Mouse (Mus musculus) midbrain, postnatal 0 days (tissue): ENCODE results near the gene Tubgcp6. TPM values are rescaled to one million over a fixed set of nuclear protein-coding genes. Genes with fewer than 3 reads are reported as not detected.

Experiments used
- ATAC-seq: fragments of 200-750 bp; cut with Nextera tagmentation; 2 replicates; pipeline ENCODE4 v1.8.0; 2017; ENCODE audit warnings: moderate number of reproducible peaks, mild to moderate bottlenecking, moderate TSS enrichment, moderate library complexity; ENCODE audit not compliant: low FRiP score
- DNase-seq: peaks from one replicate; pipeline ENCODE4 v3.0.0-alpha.2; 2015; ENCODE audit warnings: low spot score
- H3K27ac ChIP-seq: fragments of 300-500 bp; sonication (generic); 2 replicates; pipeline ENCODE4 v1.5.1; 2014; ENCODE audit warnings: low read depth, mild to moderate bottlenecking, low read length, mixed read lengths
- H3K27me3 ChIP-seq: fragments of 300-500 bp; sonication (generic); 2 replicates; pipeline ENCODE4 v1.6.1; 2014; ENCODE audit warnings: low read length, control low read depth, mixed read lengths; ENCODE audit not compliant: insufficient read depth
- H3K36me3 ChIP-seq: fragments of 300-500 bp; sonication (generic); 2 replicates; pipeline ENCODE4 v1.6.1; 2014; ENCODE audit warnings: low read length, control low read depth, mixed read lengths; ENCODE audit not compliant: insufficient read depth
- H3K4me1 ChIP-seq: fragments of 300-500 bp; sonication (generic); 2 replicates; pipeline ENCODE4 v1.6.1; 2014; ENCODE audit warnings: mild to moderate bottlenecking, control low read depth, antibody characterized with exemption, low read length, mixed read lengths; ENCODE audit not compliant: insufficient read depth
- H3K4me2 ChIP-seq: fragments of 300-500 bp; sonication (generic); 2 replicates; pipeline ENCODE4 v1.6.1; 2014; ENCODE audit warnings: low read depth, mild to moderate bottlenecking, low read length, mixed read lengths; ENCODE audit not compliant: poor library complexity, severe bottlenecking
- H3K4me3 ChIP-seq: fragments of 300-500 bp; sonication (generic); 2 replicates; pipeline ENCODE4 v1.5.1; 2014; ENCODE audit warnings: low read depth, mild to moderate bottlenecking, low read length, moderate library complexity
- H3K9ac ChIP-seq: fragments of 300-500 bp; sonication (generic); replicated peaks from 2 replicates; pipeline ENCODE4 v1.6.1; 2014; ENCODE audit warnings: mild to moderate bottlenecking, low read length, moderate library complexity, mixed read lengths; ENCODE audit not compliant: poor library complexity, severe bottlenecking
- H3K9me3 ChIP-seq: fragments of 300-500 bp; sonication (generic); 2 replicates; pipeline ENCODE4 v1.6.1; 2016; ENCODE audit warnings: low read length, control low read depth
- CTCF ChIP-seq: IDR thresholded peaks from 2 replicates; pipeline ENCODE4 v1.5.1; 2016; ENCODE audit warnings: antibody characterized with exemption, mild to moderate bottlenecking
- WGBS: fragments of 180-500 bp; shearing (Covaris S2); extraction: QIAGEN DNeasy Blood & Tissue Kit; methylation state at CpG from one replicate; pipeline ENCODE4 v1.1.7; 2014; 5-methylcytosine and 5-hydroxymethylcytosine counted together
- polyA plus RNA-seq: library from polyadenylated mRNA; unstranded; fragments of >200 nt; fragmentation: Nextera tagmentation; extraction: Ambion mirVana; gene quantifications from 2 replicates; pipeline ENCODE4 v1.2.1, GENCODE M21; 2015
- total RNA-seq: library from RNA; depleted of rRNA; stranded (reverse); fragments of >200 nt; gene quantifications from 2 replicates; pipeline ENCODE4 v1.2.3, GENCODE M21; 2014

Gene Tubgcp6
- total and polyA plus RNA-seq, 2 experiments from 2014 or later: 11.0 to 46.1 TPM

DNA sequence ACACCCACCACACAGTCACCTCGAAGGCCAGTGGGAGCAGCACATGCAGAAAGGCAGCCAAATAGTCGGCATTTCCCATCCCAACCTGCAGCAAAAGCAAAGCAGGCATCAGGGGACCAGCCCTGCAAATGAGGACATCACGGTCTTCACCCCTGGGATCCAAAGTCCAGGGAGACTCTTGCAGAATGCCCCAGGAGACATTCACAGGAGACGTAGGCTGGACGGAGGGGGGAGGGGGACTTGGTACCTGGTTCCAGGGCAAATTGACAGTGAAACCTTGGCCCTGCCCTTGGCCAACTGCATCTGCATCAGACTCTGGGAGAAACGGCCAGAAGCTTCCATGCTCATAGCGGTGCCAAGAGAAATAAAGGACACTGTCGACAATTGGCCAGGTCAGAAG is 3.7 kb upstream of the Tubgcp6 start:
- peaks cover 15% of the 10 kb centered on the region for H3K4me1 ChIP-seq
- DNase-seq (no peak), ATAC-seq (no peak)
- no peak for TF ChIP-seq CTCF
- no peaks in the 10 kb centered on the region for H3K9me3 ChIP-seq
- no peaks in the 10 kb centered on the region for H3K27me3 ChIP-seq
- no peak overlapping the region for H3K4me2 ChIP-seq
- H3K27ac ChIP-seq: no peak overlapping the region
- 88% methylated on average over 8 of the region's 8 CpGs for WGBS
- H3K36me3 ChIP-seq: no peaks in the 10 kb centered on the region
- no peak overlapping the region for H3K4me3 ChIP-seq
- H3K9ac ChIP-seq: no peak overlapping the region

DNA sequence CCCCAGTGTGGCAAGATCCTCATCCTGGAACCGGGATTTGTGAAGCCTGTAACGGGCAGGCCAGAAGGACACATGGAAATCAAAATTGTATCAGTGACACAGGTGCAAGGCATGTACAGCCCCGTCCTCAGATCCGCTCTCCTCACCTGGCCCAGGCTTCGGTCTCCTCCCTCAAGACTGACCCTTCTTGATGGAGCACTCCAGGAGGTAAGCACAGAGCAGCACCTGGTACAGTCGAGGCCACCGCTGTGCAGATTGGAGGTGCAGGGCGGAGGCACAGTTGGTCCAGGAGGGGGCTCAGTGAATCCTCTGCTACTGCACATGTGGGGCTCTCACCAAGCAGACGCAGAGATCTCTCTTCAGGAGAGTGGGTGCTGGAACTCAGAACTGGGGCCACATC is 2.4 kb upstream of the Tubgcp6 start:
- TF ChIP-seq CTCF: no peak
- no peak overlapping the region for H3K4me3 ChIP-seq
- DNase-seq (no peak), ATAC-seq (no peak)
- no peaks in the 10 kb centered on the region for H3K9me3 ChIP-seq
- peaks cover 15% of the 10 kb centered on the region for H3K4me1 ChIP-seq
- H3K27me3 ChIP-seq: no peaks in the 10 kb centered on the region
- H3K36me3 ChIP-seq: no peaks in the 10 kb centered on the region
- H3K27ac ChIP-seq: no peak overlapping the region
- H3K9ac ChIP-seq: no peak overlapping the region
- H3K4me2 ChIP-seq: no peak overlapping the region
- 96% methylated on average over 9 of the region's 9 CpGs for WGBS

DNA sequence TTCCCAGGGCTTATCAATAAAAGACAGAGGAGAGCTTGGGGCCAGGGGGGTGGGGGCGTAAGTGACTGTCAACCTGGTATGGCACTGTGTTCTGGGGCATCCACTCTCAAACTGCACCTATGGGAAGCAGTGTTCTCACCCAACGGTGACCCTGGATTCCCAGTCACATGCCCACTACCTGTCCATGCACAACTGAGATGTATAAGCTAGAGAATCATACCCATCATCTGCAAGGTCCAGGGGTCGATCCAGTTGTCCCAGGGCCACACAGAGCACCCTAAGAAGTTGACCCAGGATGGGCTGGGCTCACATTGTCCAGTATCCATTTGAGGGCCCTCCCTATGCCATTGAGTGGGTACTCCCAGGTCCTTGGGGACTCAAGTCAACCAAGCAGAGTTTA is 1.4 kb upstream of the Tubgcp6 start:
- no peak overlapping the region for H3K4me2 ChIP-seq
- ATAC-seq (no peak), DNase-seq (no peak)
- H3K9me3 ChIP-seq: no peaks in the 10 kb centered on the region
- H3K4me3 ChIP-seq: no peak overlapping the region
- peaks cover 17% of the 10 kb centered on the region for H3K4me1 ChIP-seq
- no peak overlapping the region; the same call in 1 of the 2 replicates for H3K9ac ChIP-seq
- peak overlapping the region; percentile 87; the same call in 1 of the 2 replicates for H3K27ac ChIP-seq
- H3K36me3 ChIP-seq: peaks cover 3% of the 10 kb centered on the region; the same call in 1 of the 2 replicates
- TF ChIP-seq CTCF: no peak
- 90% methylated on average over 3 of the region's 3 CpGs for WGBS
- no peaks in the 10 kb centered on the region for H3K27me3 ChIP-seq

DNA sequence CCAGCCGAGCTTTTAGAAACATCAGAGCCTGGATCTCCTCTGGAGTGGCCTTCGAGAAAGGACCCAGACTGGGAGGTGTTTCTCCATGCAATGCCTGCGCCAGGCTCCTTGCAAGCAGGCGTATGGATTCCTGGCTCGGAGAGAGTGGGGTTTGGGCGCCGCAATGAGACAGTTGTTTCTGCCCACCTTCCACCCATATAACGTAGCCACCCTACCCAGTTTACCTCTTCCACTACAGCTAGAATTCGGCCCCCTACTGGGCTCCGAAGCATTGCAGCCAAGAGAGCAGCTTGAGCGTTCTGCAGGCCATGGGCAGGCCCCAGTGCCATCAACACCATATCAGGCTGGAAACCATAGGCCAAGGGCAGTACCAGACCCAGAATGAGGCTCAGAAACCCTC is 683 bp upstream of the Tubgcp6 start:
- H3K27ac ChIP-seq: peak overlapping the region; percentile 87
- ATAC-seq: peak; percentile 33; the same call in 1 of the 2 replicates
- DNase-seq: peak; percentile 64
- no peaks in the 10 kb centered on the region for H3K27me3 ChIP-seq
- H3K36me3 ChIP-seq: peaks cover 3% of the 10 kb centered on the region; the same call in 1 of the 2 replicates
- 36% methylated on average over 11 of the region's 11 CpGs for WGBS
- no peaks in the 10 kb centered on the region for H3K9me3 ChIP-seq
- peak overlapping the region; percentile 83 for H3K4me2 ChIP-seq
- H3K4me1 ChIP-seq: peaks cover 17% of the 10 kb centered on the region
- peak overlapping the region; percentile 79 for H3K4me3 ChIP-seq
- TF ChIP-seq CTCF: peak; percentile 65
- peak overlapping the region; percentile 81 for H3K9ac ChIP-seq

DNA sequence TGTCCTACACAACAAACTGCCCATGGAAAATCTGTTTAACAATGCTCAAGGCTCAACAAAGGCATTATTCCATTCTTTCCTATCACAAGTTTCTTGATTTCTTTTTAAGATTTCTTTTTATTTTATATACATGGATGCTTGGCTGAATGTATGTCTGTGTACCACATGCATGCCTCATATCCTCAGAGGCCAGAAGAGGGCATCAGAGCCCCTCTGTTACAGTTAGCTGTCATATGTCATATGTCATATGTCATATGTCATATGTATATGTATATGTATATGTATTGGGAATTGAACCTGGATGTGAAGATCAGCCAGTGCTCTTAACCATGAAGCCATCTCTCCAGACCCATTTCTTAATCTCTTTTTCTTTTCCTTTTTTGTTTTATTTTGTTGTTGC is 4.9 kb downstream of the Tubgcp6 start:
- peak; percentile 65 for TF ChIP-seq CTCF
- Histone ChIP-seq H3K27me3 (no peaks in the 10 kb centered on the region), H3K4me1 (0 out of 2 replicates have a peak, but pooled peaks cover 2% of the 10 kb centered on the region), H3K4me3 (no peak overlapping the region), H3K36me3 (peaks cover 21% of the 10 kb centered on the region), H3K27ac (no peak overlapping the region), H3K9me3 (no peaks in the 10 kb centered on the region), H3K9ac (no peak overlapping the region), H3K4me2 (no peak overlapping the region)
- DNase-seq (no peak), ATAC-seq (no peak)

DNA sequence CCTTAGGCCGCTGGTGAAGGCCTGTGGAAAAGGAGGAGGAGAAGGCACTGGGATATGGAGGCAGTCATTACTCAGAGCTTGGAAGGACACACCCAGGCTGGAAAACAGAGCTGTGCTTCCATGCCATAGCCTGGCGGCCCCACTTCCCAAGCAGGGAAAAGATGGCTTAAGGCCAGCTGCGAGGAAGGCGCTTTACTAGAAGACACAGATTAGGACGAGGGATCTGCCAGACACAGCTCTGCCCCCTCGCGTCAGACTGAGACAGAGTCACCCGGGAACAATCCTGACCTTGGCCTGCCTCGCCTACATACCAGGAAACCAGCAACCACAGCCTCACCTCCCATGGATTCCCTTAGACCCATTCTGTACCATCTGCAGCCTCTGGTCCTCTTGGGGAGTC is 12.8 kb downstream of the Tubgcp6 start:
- no peak overlapping the region for H3K9ac ChIP-seq
- no peak for ATAC-seq
- H3K27me3 ChIP-seq: no peaks in the 10 kb centered on the region
- DNase-seq: no peak
- no peak overlapping the region for H3K4me2 ChIP-seq
- no peaks in the 10 kb centered on the region for H3K4me1 ChIP-seq
- WGBS: 90% methylated on average over 8 of the region's 9 CpGs
- no peak overlapping the region for H3K4me3 ChIP-seq
- H3K27ac ChIP-seq: no peak overlapping the region
- TF ChIP-seq CTCF: no peak
- no peaks in the 10 kb centered on the region for H3K9me3 ChIP-seq
- H3K36me3 ChIP-seq: peaks cover 66% of the 10 kb centered on the region
